Mouse (Mus musculus) lung, adult 2 months (tissue): Measurements from ENCODE around the gene Cox17.

Source experiments
- CTCF ChIP-seq: fragments of 200-500 bp; IDR thresholded peaks from 2 replicates; pipeline ENCODE4 v1.5.1; 2011; ENCODE audit warnings: mild to moderate bottlenecking, low read length, control low read depth; ENCODE audit not compliant: insufficient read depth
- POLR2A ChIP-seq: fragments of 200-500 bp; IDR thresholded peaks from 2 replicates; pipeline ENCODE4 v1.6.1; 2011; ENCODE audit warnings: low read depth, mild to moderate bottlenecking, control low read depth, low read length, borderline replicate concordance; ENCODE audit errors: extremely low read depth

DNA sequence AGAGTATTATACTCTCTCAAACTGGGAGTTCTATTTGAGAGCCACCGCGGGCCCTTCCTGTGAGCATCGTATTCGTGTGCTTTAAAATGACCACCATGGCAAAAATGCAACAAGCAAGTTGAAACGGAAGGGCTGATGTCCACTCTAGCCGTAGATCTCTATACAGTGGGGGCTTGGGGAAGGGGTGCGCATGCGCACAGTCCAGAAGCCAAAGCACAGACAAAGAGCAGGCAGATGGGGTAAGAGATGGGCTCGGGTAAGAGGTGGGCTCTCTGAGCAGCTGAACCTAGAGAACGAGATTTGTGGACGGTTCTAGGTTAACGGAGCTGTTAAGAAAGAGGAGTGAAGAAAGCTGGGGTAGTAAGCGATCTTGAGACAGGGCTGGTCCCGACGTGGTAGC, 22.5 kb upstream of the Cox17 start:
- TF ChIP-seq POLR2A (no peak), CTCF (no peak)
